Mouse (Mus musculus) lung, postnatal 0 days (tissue): ENCODE data around the gene Rbm34. TPM values are rescaled to one million over a fixed set of nuclear protein-coding genes. Genes with fewer than 3 reads are reported as not detected.

Experiments
- ATAC-seq: fragments of 200-750 bp; cut with Nextera tagmentation; 2 replicates; pipeline ENCODE4 v1.8.0; 2017; ENCODE audit warnings: moderate library complexity
- DNase-seq: peaks from one replicate; pipeline ENCODE4 v3.0.0-alpha.2; 2016; ENCODE audit warnings: low spot score
- H3K27ac ChIP-seq: fragments of 300-500 bp; sonication (generic); 2 replicates; pipeline ENCODE4 v1.5.1; 2014; ENCODE audit warnings: antibody characterized with exemption, mild to moderate bottlenecking, low read length, mixed read lengths
- H3K27me3 ChIP-seq: fragments of 300-500 bp; sonication (generic); replicated peaks from 2 replicates; pipeline ENCODE4 v1.6.1; 2014; ENCODE audit warnings: low read length, mixed read lengths; ENCODE audit not compliant: insufficient read depth
- H3K36me3 ChIP-seq: fragments of 300-500 bp; sonication (generic); 2 replicates; pipeline ENCODE4 v1.6.1; 2014; ENCODE audit warnings: low read length, mixed read lengths; ENCODE audit not compliant: insufficient read depth
- H3K4me1 ChIP-seq: fragments of 300-500 bp; sonication (generic); 2 replicates; pipeline ENCODE4 v1.6.1; 2014; ENCODE audit warnings: antibody characterized with exemption, low read depth, low read length, mixed read lengths; ENCODE audit not compliant: insufficient read depth
- H3K4me2 ChIP-seq: fragments of 300-500 bp; sonication (generic); replicated peaks from 2 replicates; pipeline ENCODE4 v1.6.1; 2014; ENCODE audit warnings: low read depth, mild to moderate bottlenecking, low read length, moderate library complexity, mixed read lengths
- H3K4me3 ChIP-seq: fragments of 300-500 bp; sonication (generic); 2 replicates; pipeline ENCODE4 v1.5.1; 2014; ENCODE audit warnings: low read depth, low read length
- H3K9ac ChIP-seq: fragments of 300-500 bp; sonication (generic); replicated peaks from 2 replicates; pipeline ENCODE4 v1.6.1; 2014; ENCODE audit warnings: low read depth, mild to moderate bottlenecking
- H3K9me3 ChIP-seq: fragments of 300-500 bp; sonication (generic); 2 replicates; pipeline ENCODE4 v1.6.1; 2016; ENCODE audit warnings: low read length, mixed read lengths
- CTCF ChIP-seq: IDR thresholded peaks from 2 replicates; pipeline ENCODE4 v1.5.1; 2016; ENCODE audit warnings: antibody characterized with exemption, mild to moderate bottlenecking
- EP300 ChIP-seq: IDR thresholded peaks from 2 replicates; pipeline ENCODE4 v1.6.1; 2016; ENCODE audit warnings: antibody characterized with exemption, mild to moderate bottlenecking, control low read depth
- WGBS: fragments of 180-500 bp; shearing (Covaris S2); extraction: QIAGEN DNeasy Blood & Tissue Kit; methylation state at CpG from one replicate; pipeline ENCODE4 v1.1.7; 2014; 5-methylcytosine and 5-hydroxymethylcytosine counted together
- polyA plus RNA-seq: library from polyadenylated mRNA; unstranded; fragments of >200 nt; fragmentation: Nextera tagmentation; extraction: Ambion mirVana; gene quantifications from 2 replicates; pipeline ENCODE4 v1.2.1, GENCODE M21; 2015

The Rbm34 gene
- polyA plus RNA-seq, 1 experiment from 2014 or later, result 15.5 TPM

GRCm38 (mm10) chr8:126968107-126968506 lies 2.8 kb downstream of the Rbm34 start:
- Histone ChIP-seq H3K27me3 (no peaks in the 10 kb centered on the region), H3K27ac (no peak overlapping the region), H3K4me3 (no peak overlapping the region), H3K9ac (no peak overlapping the region), H3K9me3 (no peaks in the 10 kb centered on the region), H3K4me1 (peaks cover 2% of the 10 kb centered on the region; the same call in 1 of the 2 replicates), H3K36me3 (0 out of 2 replicates have a peak, but pooled peaks cover 11% of the 10 kb centered on the region), H3K4me2 (no peak overlapping the region)
- no peak for DNase-seq
- no peak for ATAC-seq
- TF ChIP-seq CTCF, result no peak
- no peak for TF ChIP-seq EP300
- 90% methylated on average over 6 of the region's 6 CpGs for WGBS

DNA sequence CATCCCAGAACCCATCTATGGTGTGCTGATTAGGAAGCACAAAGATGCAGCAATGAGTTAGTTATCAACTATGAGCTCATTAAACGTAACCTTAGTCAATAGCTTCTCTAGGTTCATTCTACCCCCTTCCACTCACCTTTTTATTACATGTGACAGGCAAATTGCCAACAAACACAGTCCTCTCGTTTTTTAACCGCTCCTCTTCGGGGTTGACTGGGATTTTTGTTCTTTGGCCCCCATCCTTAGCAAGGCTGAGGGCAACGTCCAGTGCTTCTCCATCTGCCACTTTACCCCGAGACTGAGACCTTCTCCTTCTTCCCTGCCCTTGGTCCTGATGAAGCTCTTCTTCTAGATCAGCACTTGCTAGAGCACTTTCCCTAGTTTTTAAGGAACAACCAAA lies 5.6 kb downstream of the Rbm34 start:
- H3K9me3 ChIP-seq, result no peaks in the 10 kb centered on the region
- H3K4me2 ChIP-seq, result no peak overlapping the region
- H3K36me3 ChIP-seq, result peaks cover 11% of the 10 kb centered on the region; the same call in 1 of the 2 replicates
- ATAC-seq (no peak), DNase-seq (no peak)
- H3K27ac ChIP-seq, result no peak overlapping the region
- TF ChIP-seq CTCF (no peak), EP300 (no peak)
- no peaks in the 10 kb centered on the region for H3K27me3 ChIP-seq
- 80% methylated on average over 6 of the region's 6 CpGs for WGBS
- H3K4me3 ChIP-seq, result no peak overlapping the region
- peaks cover 2% of the 10 kb centered on the region; the same call in 1 of the 2 replicates for H3K4me1 ChIP-seq
- H3K9ac ChIP-seq, result no peak overlapping the region

DNA sequence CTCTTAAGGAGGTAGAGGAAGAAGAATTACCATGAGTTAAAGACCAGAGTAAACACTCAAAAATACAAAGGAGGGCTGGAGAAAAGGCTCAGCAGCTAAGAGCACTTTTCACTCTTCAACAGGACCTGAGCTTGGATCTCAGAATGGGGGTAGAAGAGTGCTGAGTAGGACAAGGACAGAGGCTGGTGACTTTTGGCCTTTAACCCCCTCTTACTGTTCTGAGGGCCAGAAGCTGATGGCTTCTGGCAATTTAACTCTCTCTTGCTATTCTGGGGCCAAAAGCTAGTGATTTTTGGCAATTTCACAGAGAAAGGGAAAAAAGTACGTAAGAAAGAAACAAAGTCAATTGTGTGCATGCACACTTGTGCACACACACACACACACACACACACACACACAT lies 8.0 kb downstream of the Rbm34 start:
- ATAC-seq, result no peak
- Histone ChIP-seq H3K27me3 (no peaks in the 10 kb centered on the region), H3K36me3 (peaks cover 11% of the 10 kb centered on the region), H3K27ac (no peak overlapping the region), H3K4me2 (no peak overlapping the region), H3K4me3 (no peak overlapping the region), H3K9ac (no peak overlapping the region), H3K9me3 (no peaks in the 10 kb centered on the region), H3K4me1 (no peaks in the 10 kb centered on the region)
- TF ChIP-seq CTCF (no peak), EP300 (no peak)
- 90% methylated on average over 1 of the region's 1 CpGs for WGBS
- no peak for DNase-seq

- WGBS, result 91% methylated on average over 3 of the region's 3 CpGs
- ATAC-seq, result no peak
- TF ChIP-seq EP300 (no peak), CTCF (no peak)
- H3K4me2 ChIP-seq, result no peak overlapping the region
- DNase-seq, result no peak
- H3K27me3 ChIP-seq, result no peaks in the 10 kb centered on the region
- no peaks in the 10 kb centered on the region for H3K4me1 ChIP-seq
- no peak overlapping the region for H3K4me3 ChIP-seq
- no peak overlapping the region for H3K27ac ChIP-seq
- H3K9me3 ChIP-seq, result no peaks in the 10 kb centered on the region
- H3K36me3 ChIP-seq, result peaks cover 16% of the 10 kb centered on the region
- no peak overlapping the region for H3K9ac ChIP-seq
These were observed 9.4 kb downstream of the Rbm34 start for GRCm38 (mm10) chr8:126961516-126961915.

- H3K9ac ChIP-seq, result no peak overlapping the region
- H3K4me3 ChIP-seq, result no peak overlapping the region
- DNase-seq (no peak), ATAC-seq (no peak)
- H3K27me3 ChIP-seq, result no peaks in the 10 kb centered on the region
- peaks cover 34% of the 10 kb centered on the region for H3K36me3 ChIP-seq
- no peak overlapping the region for H3K27ac ChIP-seq
- no peak overlapping the region for H3K4me2 ChIP-seq
- TF ChIP-seq EP300 (no peak), CTCF (no peak)
- no peaks in the 10 kb centered on the region for H3K9me3 ChIP-seq
- H3K4me1 ChIP-seq, result no peaks in the 10 kb centered on the region
- WGBS, result 84% methylated on average over 11 of the region's 11 CpGs
These were observed 18.8 kb downstream of the Rbm34 start for GRCm38 (mm10) chr8:126951900-126952636.

- no peak for DNase-seq
- no peak overlapping the region for H3K4me3 ChIP-seq
- peaks cover 4% of the 10 kb centered on the region for H3K4me1 ChIP-seq
- TF ChIP-seq EP300 (no peak), CTCF (peak; percentile 50)
- 70% methylated on average over 2 of the region's 2 CpGs for WGBS
- no peak overlapping the region for H3K27ac ChIP-seq
- peaks cover 25% of the 10 kb centered on the region for H3K36me3 ChIP-seq
- no peak overlapping the region for H3K4me2 ChIP-seq
- no peaks in the 10 kb centered on the region for H3K27me3 ChIP-seq
- H3K9me3 ChIP-seq, result no peaks in the 10 kb centered on the region
- no peak overlapping the region for H3K9ac ChIP-seq
- no peak for ATAC-seq
These were observed 21.3 kb downstream of the Rbm34 start for GRCm38 (mm10) chr8:126949527-126949926.
